Mouse (Mus musculus): ENCODE results near the gene Pter. TPM values are rescaled to one million over a fixed set of nuclear protein-coding genes. Genes with fewer than 3 reads are reported as not detected.
A peak's percentile ranks its signal among the peaks of the same experiment; 100 is the strongest.

Gene Pter
- polyA plus RNA-seq (2016; fragmentation: Nextera tagmentation; extraction: Ambion mirVana) = 33.5 and 39.9 TPM in 2 replicates

GRCm38 (mm10) chr2:12923804-12924591 lies at the start of gene Pter:
Gene Pter, plus strand, starts transcription at chr2:12924041.
- H3K36me3 ChIP-seq = no peaks in the 10 kb centered on the region
- WGBS = 2% methylated on average over 24 of the region's 24 CpGs
- H3K9me3 ChIP-seq = no peaks in the 10 kb centered on the region
- DNase-seq (ENCODE audit: low spot score) = peak; percentile 97
- H3K4me1 ChIP-seq = peaks cover 15% of the 10 kb centered on the region
- peak within 1 kb of the TSS; percentile 94 for H3K27ac ChIP-seq
- peak within 1 kb of the TSS; percentile 71 for H3K4me3 ChIP-seq
- H3K27me3 ChIP-seq (ENCODE audit: insufficient read depth, poor library complexity, severe bottlenecking) = no peaks in the 10 kb centered on the region

- no peak for DNase-seq (ENCODE audit: low spot score)
- H3K27me3 ChIP-seq (ENCODE audit: insufficient read depth, poor library complexity, severe bottlenecking) = no peaks in the 10 kb centered on the region
- H3K27ac ChIP-seq = no peak overlapping the region
- H3K4me3 ChIP-seq = no peak overlapping the region
- no peaks in the 10 kb centered on the region for H3K9me3 ChIP-seq
- no peaks in the 10 kb centered on the region for H3K36me3 ChIP-seq
- WGBS = 58% methylated on average over 1 of the region's 1 CpGs
- H3K4me1 ChIP-seq = no peaks in the 10 kb centered on the region
Observed at GRCm38 (mm10) chr2:12874232-12874631, 49.6 kb upstream of the Pter start.

- H3K27me3 ChIP-seq (ENCODE audit: insufficient read depth, poor library complexity, severe bottlenecking) = no peaks in the 10 kb centered on the region
- no peak overlapping the region for H3K27ac ChIP-seq
- 70% methylated on average over 2 of the region's 2 CpGs for WGBS
- no peaks in the 10 kb centered on the region for H3K9me3 ChIP-seq
- H3K4me1 ChIP-seq = no peaks in the 10 kb centered on the region
- no peak for DNase-seq (ENCODE audit: low spot score)
- no peak overlapping the region for H3K4me3 ChIP-seq
- H3K36me3 ChIP-seq = no peaks in the 10 kb centered on the region
Observed at GRCm38 (mm10) chr2:12879492-12879891, 44.3 kb upstream of the Pter start.

GRCm38 (mm10) chr2:12881009-12881408 lies 42.8 kb upstream of the Pter start:
- DNase-seq (ENCODE audit: low spot score) = no peak
- Histone ChIP-seq H3K4me1 (no peaks in the 10 kb centered on the region), H3K36me3 (no peaks in the 10 kb centered on the region), H3K4me3 (no peak overlapping the region), H3K27me3 (ENCODE audit: insufficient read depth, poor library complexity, severe bottlenecking) (no peaks in the 10 kb centered on the region), H3K27ac (no peak overlapping the region), H3K9me3 (no peaks in the 10 kb centered on the region)
- 85% methylated on average over 1 of the region's 1 CpGs for WGBS

GRCm38 (mm10) chr2:12883276-12883914 lies 40.4 kb upstream of the Pter start:
- H3K4me3 ChIP-seq = no peak overlapping the region
- H3K27me3 ChIP-seq (ENCODE audit: insufficient read depth, poor library complexity, severe bottlenecking) = no peaks in the 10 kb centered on the region
- WGBS = 71% methylated on average over 10 of the region's 10 CpGs
- DNase-seq (ENCODE audit: low spot score) = no peak
- no peak overlapping the region for H3K27ac ChIP-seq
- no peaks in the 10 kb centered on the region for H3K9me3 ChIP-seq
- H3K36me3 ChIP-seq = no peaks in the 10 kb centered on the region
- H3K4me1 ChIP-seq = no peaks in the 10 kb centered on the region

GRCm38 (mm10) chr2:12887015-12887414 lies 36.8 kb upstream of the Pter start:
- no peak for DNase-seq (ENCODE audit: low spot score)
- 76% methylated on average over 2 of the region's 2 CpGs for WGBS
- H3K9me3 ChIP-seq = no peaks in the 10 kb centered on the region
- H3K27ac ChIP-seq = no peak overlapping the region
- no peaks in the 10 kb centered on the region for H3K27me3 ChIP-seq (ENCODE audit: insufficient read depth, poor library complexity, severe bottlenecking)
- H3K36me3 ChIP-seq = no peaks in the 10 kb centered on the region
- no peaks in the 10 kb centered on the region for H3K4me1 ChIP-seq
- H3K4me3 ChIP-seq = no peak overlapping the region

- Histone ChIP-seq H3K27me3 (ENCODE audit: insufficient read depth, poor library complexity, severe bottlenecking) (no peaks in the 10 kb centered on the region), H3K27ac (no peak overlapping the region), H3K36me3 (no peaks in the 10 kb centered on the region), H3K9me3 (no peaks in the 10 kb centered on the region), H3K4me3 (no peak overlapping the region), H3K4me1 (no peaks in the 10 kb centered on the region)
- WGBS = 85% methylated on average over 1 of the region's 1 CpGs
- no peak for DNase-seq (ENCODE audit: low spot score)
Observed at GRCm38 (mm10) chr2:12905786-12906185, 18.1 kb upstream of the Pter start.

GRCm38 (mm10) chr2:12925643-12926042 lies 1.8 kb downstream of the Pter start:
- no peaks in the 10 kb centered on the region for H3K27me3 ChIP-seq (ENCODE audit: insufficient read depth, poor library complexity, severe bottlenecking)
- 69% methylated on average over 1 of the region's 1 CpGs for WGBS
- no peak for DNase-seq (ENCODE audit: low spot score)
- no peak overlapping the region for H3K4me3 ChIP-seq
- H3K9me3 ChIP-seq = no peaks in the 10 kb centered on the region
- H3K27ac ChIP-seq = no peak overlapping the region
- H3K4me1 ChIP-seq = peaks cover 24% of the 10 kb centered on the region
- no peaks in the 10 kb centered on the region for H3K36me3 ChIP-seq

- H3K27ac ChIP-seq = 0 out of 2 replicates have a peak overlapping the region, but pooled peaks have one; percentile 6
- H3K27me3 ChIP-seq (ENCODE audit: insufficient read depth, poor library complexity, severe bottlenecking) = no peaks in the 10 kb centered on the region
- no peaks in the 10 kb centered on the region for H3K9me3 ChIP-seq
- DNase-seq (ENCODE audit: low spot score) = peak; percentile 87
- H3K36me3 ChIP-seq = peaks cover 4% of the 10 kb centered on the region; the same call in 1 of the 2 replicates
- H3K4me1 ChIP-seq = peaks cover 21% of the 10 kb centered on the region
- 41% methylated on average over 2 of the region's 2 CpGs for WGBS
- no peak overlapping the region for H3K4me3 ChIP-seq
Observed at GRCm38 (mm10) chr2:12930338-12930737, 6.5 kb downstream of the Pter start.

GRCm38 (mm10) chr2:12933905-12934304 lies 10.1 kb downstream of the Pter start:
- Histone ChIP-seq H3K27ac (no peak overlapping the region), H3K36me3 (peaks cover 4% of the 10 kb centered on the region; the same call in 1 of the 2 replicates), H3K27me3 (ENCODE audit: insufficient read depth, poor library complexity, severe bottlenecking) (no peaks in the 10 kb centered on the region), H3K4me1 (peaks cover 9% of the 10 kb centered on the region), H3K9me3 (no peaks in the 10 kb centered on the region), H3K4me3 (no peak overlapping the region)
- DNase-seq (ENCODE audit: low spot score) = no peak
- 92% methylated on average over 2 of the region's 2 CpGs for WGBS

GRCm38 (mm10) chr2:12935286-12935685 lies 11.4 kb downstream of the Pter start:
- no peak for DNase-seq (ENCODE audit: low spot score)
- Histone ChIP-seq H3K27ac (no peak overlapping the region), H3K27me3 (ENCODE audit: insufficient read depth, poor library complexity, severe bottlenecking) (no peaks in the 10 kb centered on the region), H3K36me3 (peaks cover 4% of the 10 kb centered on the region; the same call in 1 of the 2 replicates), H3K4me1 (peaks cover 3% of the 10 kb centered on the region), H3K9me3 (no peaks in the 10 kb centered on the region), H3K4me3 (no peak overlapping the region)
- WGBS = 73% methylated on average over 2 of the region's 2 CpGs

GRCm38 (mm10) chr2:12937461-12938217 lies 13.8 kb downstream of the Pter start:
- Histone ChIP-seq H3K27me3 (ENCODE audit: insufficient read depth, poor library complexity, severe bottlenecking) (no peaks in the 10 kb centered on the region), H3K4me1 (no peaks in the 10 kb centered on the region), H3K27ac (no peak overlapping the region), H3K4me3 (no peak overlapping the region), H3K9me3 (no peaks in the 10 kb centered on the region), H3K36me3 (no peaks in the 10 kb centered on the region)
- 90% methylated on average over 10 of the region's 10 CpGs for WGBS
- DNase-seq (ENCODE audit: low spot score) = no peak

GRCm38 (mm10) chr2:12938641-12939040 lies 14.8 kb downstream of the Pter start:
- H3K27ac ChIP-seq = no peak overlapping the region
- H3K4me3 ChIP-seq = no peak overlapping the region
- no peaks in the 10 kb centered on the region for H3K36me3 ChIP-seq
- WGBS = 51% methylated on average over 2 of the region's 2 CpGs
- H3K9me3 ChIP-seq = no peaks in the 10 kb centered on the region
- H3K27me3 ChIP-seq (ENCODE audit: insufficient read depth, poor library complexity, severe bottlenecking) = no peaks in the 10 kb centered on the region
- no peaks in the 10 kb centered on the region for H3K4me1 ChIP-seq
- DNase-seq (ENCODE audit: low spot score) = no peak
